Mouse (Mus musculus) bone marrow macrophage, adult 2 months (primary cell): Measurements from ENCODE around the gene Gm10721.
"Not testable (repeated sequence)": the region's sequence is repeated elsewhere in the genome, so short reads cannot be mapped to it uniquely, and the experiment has no call there.

Experiments used
- CTCF ChIP-seq: IDR thresholded peaks from 2 replicates; pipeline ENCODE4 v1.5.1; 2012; ENCODE audit warnings: low read depth, mild to moderate bottlenecking, low read length, moderate library complexity
- POLR2A ChIP-seq: IDR thresholded peaks from 2 replicates; pipeline ENCODE4 v1.6.1; 2012; ENCODE audit warnings: mild to moderate bottlenecking, low read depth, low read length, borderline replicate concordance

- TF ChIP-seq CTCF, POLR2A: not testable (repeated sequence)
Measured at GRCm38 (mm10) chr9:3006636-3007035, 6.3 kb upstream of the Gm10721 start.
